Mouse (Mus musculus): ENCODE results near the gene Gm43517. TPM values are rescaled to one million over a fixed set of nuclear protein-coding genes. Genes with fewer than 3 reads are reported as not detected.

The Gm43517 gene
- under 1 TPM in 1 of 2 experiments, not detected in 1; 0.12 TPM for total RNA-seq (2021)
- long read RNA-seq, experiment 1: 0 reads
- long read RNA-seq, experiment 2: 0 reads

- no peak for DNase-seq
Observed at GRCm38 (mm10) chr12:49384876-49385630, at the start of gene Gm43517. Gene Gm43517 (plus strand): TSS chr12:49385174.

GRCm38 (mm10) chr12:49349697-49350096 lies 35.3 kb upstream of the Gm43517 start:
- no peak for DNase-seq

DNA sequence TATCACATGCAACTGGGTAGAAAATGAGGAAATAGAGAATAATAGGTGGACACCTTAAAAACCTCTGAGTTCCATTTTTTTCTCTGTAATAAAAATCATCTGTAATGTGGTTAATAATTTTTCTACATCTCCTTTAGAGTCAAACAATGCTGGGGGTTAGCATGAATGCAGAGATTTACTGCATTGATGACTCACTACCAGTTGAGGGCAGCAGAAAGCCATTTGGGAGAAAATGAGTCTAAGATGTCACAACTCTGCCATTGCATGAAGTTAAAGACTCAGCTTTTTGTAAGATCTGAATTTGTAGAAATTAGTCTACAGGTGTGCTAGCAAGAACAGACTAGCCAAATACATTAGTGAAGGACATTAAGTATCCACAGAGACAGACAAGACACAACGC lies 16.0 kb upstream of the Gm43517 start:
- no peak for DNase-seq

DNA sequence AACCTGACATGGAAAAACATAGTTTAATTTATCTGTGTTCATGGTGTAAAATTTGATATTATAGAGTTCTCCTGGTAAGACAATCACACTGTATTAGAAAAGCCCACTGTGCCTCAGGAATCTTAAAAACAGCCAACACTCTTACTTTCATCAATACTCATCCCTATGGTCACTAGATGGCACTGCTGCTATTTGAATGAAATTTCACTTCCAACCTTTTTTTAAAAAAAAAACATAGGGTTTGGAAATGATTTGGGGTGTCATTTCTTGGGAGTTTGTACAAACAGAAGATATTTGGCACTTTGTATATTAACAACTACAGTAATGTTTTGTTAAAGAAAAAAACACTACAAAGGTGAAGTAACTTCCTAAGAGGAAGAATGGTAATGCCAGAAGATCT lies 12.8 kb upstream of the Gm43517 start:
- no peak for DNase-seq

DNA sequence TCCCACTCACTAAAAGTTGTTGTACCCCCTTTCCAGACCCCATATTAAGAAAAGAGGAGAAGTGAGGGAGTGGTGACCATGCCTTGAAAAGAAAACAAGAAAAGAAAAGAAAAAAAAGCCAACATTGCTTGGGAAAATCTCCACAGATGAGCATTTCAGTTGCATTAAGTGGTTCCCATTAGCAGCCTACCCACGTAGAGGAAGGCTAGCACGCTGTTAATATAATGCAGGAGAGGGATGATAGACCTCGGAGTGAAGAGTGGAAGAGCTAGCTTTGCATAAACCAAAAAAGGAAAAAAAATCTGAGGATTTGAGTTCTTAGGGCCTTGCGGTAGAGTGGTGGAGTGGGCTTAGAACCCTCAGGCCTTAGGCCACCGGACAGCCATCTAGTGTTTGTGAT lies 11.8 kb upstream of the Gm43517 start:
- DNase-seq: no peak

DNA sequence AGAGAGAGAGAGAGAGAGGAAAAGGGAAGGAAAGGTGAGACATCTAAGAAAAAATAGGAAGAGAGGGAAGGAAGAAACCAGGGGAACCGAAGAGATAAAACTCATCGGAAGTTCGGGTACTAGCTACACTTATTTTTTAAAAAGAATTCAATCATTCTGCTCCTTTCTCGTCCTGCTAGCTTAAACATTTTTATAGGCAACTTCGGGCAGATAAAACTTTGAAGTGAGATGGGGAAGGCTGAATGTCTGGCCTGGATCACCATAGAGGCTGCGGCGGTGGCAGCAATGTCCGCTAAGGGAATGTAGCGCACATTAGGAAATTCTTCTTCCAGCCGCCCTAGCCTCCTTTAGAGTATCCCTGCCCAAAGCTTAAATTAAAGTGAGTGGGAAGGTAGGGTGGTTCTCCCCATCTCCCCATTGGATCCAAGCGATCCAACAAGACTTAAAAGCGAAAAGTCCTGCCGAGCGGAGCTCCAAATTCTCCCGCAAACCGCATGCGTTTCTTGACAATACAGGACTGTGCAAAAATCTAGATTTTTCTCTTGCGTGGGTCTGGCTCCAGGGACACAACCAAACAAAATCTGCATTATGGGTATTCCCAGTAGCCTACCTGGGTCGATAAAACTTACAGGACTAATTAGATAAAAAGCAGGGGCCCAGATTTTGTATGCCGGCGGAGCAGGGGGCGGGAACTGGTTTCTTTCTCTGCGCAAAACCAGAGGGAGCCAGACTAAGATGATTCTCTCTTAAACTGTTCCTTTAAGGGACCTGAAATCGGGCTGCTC lies 11.0 kb upstream of the Gm43517 start:
- no peak for DNase-seq

GRCm38 (mm10) chr12:49374606-49374995 lies 10.4 kb upstream of the Gm43517 start:
- peak; percentile 43 for DNase-seq

- no peak for DNase-seq
Observed at GRCm38 (mm10) chr12:49375427-49376317, 9.3 kb upstream of the Gm43517 start.

DNA sequence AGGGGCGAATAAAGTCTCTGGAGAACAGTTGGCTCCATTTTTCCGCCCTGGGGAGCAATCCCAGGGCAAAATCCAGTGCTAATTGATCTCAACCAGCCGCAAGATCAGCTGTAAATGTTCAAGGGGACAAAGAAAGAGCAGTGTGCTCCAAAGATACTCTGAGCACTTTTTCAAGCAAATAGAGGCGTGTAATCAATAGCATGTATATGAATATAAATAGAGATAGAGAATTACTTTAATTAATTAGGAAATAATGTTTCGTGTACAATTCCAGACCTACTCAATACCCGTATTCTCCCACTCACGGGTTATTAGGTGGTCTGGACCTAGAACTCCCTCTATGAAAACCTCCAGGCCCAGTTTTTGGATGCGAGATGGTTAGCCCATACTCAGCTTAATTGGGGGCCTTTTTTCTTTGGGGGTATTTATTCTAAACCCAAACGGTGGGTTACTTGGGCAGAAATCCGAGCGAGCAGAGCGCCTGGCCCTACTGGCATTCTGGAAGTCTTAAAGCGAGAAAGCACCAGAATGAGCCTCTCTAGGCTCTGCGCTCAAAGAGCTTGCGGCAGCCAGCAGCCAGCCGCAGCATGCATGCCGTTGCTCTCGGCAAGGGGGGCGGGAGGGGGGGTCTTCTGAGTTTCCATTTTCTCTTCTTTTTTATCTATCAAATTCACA lies 8.5 kb upstream of the Gm43517 start:
- DNase-seq: no peak

- no peak for DNase-seq
Observed at GRCm38 (mm10) chr12:49377281-49377970, 7.5 kb upstream of the Gm43517 start.

- no peak for DNase-seq
Observed at GRCm38 (mm10) chr12:49378920-49379319, 6.1 kb upstream of the Gm43517 start.

GRCm38 (mm10) chr12:49379446-49379845 lies 5.5 kb upstream of the Gm43517 start:
- DNase-seq: no peak

- DNase-seq: no peak
Observed at GRCm38 (mm10) chr12:49380442-49380841, 4.5 kb upstream of the Gm43517 start.

DNA sequence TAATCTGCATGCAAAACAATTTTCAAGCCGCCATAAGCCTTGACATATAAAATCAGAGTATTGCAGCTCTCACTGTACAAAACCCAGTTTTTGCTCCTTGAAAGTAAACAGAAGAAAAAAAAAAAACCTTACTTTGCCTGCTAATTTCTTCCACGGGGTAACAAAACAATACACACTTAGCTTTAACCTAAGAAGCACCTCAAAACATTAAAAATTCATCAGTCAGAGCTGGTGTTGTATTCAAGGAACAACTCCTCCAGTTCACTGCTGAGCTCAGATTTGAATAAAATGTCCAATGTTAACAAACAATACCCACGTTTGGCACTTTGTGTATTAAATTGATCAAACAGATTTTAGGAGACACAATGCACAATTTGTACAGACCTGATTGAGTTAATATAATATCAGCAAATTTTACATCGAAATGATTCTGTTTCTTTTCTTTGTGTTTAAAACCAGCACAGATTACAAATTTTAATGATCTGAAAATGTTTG lies 3.9 kb upstream of the Gm43517 start:
- no peak for DNase-seq

- DNase-seq: no peak
Observed at GRCm38 (mm10) chr12:49381721-49382365, 3.1 kb upstream of the Gm43517 start.

DNA sequence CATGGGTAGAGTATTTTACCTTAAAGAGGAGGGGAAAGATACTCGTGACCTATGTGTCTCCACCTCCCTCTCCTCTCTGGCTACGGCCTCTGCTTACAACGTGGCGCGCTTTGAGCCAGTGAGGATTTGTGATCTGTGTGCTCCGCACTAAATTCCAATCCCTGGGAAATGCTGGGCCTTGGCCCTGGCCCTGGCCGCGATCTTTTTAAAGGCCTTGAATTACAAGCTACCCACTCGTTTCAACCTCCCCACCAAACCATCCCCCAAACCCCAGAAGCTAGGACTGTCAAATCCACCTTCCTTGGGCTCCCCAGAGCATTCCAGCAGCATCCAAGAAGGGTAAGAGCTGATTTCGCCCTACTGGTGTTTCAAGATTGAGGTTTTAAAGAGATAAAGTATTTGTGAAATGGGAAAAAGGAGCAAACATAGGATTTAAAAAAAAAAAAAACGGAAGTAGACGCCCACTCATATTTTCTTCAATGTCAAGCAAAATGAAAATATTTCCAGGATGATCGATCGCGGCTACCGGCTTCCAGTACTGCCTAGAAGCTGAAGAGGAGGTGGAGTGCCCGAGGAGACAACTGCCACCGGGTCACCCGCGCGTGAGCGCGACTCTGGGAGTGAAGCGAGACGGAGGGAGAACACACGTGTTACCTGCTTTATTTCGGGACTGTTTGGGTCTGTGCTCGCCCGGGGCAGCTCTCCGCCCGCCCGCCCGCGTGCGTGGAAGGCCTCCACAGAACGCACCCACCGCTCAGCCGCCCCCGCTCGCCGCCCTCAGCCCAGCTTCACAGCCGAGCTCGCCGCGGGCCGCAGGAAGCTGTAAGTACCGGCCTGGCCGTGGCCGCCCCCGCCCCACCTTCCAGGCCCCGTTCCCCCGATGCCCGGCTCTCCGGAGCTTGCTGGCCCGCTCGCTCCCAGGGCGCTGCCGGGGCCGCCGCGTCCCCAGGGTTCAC lies 2.1 kb upstream of the Gm43517 start, which contains the start of gene Foxg1:
TSS of gene Foxg1 (plus strand) at position 96 of the 956 bp plus-strand sequence.
- DNase-seq: no peak

DNA sequence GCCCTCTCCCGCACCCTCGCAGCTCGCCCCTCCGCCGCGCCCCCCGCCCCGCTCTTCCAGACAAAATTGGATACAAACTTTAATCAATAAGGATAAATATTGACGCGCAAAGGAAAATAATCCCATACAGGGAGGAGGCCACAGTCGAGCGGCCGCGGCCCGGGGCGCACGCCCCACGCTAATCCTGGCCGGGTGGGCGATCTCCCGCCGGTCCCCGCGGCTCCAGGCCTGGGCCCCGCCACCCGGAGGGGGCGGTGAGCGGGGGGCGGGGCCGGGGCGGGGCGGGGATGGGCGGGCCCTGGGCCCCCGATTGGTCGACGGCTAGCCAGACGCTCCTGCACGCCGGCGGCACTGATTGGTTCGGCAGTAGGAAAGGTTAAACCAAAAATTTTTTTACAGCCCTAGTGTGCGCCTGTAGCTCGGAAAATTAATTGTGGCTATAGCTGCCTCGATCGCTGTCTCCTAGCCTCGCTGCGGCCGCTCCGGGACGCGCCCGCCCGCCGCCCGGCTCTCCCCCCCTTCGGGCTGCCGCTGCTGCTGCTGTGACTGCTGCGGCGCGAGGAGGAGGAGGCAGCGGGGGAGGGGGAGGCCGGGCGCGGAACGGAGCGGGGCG lies 1.3 kb upstream of the Gm43517 start:
- DNase-seq: peak; percentile 11

DNA sequence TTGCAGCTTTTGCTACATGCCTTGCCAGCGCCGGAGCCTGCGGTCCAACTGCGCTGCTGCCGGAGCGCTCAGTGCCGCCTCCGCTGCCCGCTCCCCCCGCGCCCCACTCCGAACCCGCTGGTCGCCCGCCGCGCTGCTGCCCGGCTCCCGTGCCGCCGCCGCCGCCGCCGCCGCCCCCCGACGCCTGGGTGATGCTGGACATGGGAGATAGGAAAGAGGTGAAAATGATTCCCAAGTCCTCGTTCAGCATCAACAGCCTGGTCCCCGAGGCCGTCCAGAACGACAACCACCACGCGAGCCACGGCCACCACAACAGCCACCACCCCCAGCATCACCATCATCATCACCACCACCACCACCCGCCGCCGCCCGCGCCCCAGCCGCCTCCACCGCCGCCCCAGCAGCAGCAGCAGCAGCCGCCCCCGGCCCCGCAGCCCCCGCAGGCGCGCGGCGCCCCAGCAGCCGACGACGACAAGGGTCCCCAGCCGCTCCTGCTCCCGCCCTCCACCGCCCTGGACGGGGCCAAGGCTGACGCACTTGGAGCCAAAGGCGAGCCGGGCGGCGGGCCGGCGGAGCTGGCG lies 589 bp upstream of the Gm43517 start:
- DNase-seq: no peak
